Mouse (Mus musculus) forebrain, embryonic 13.5 days (tissue): ENCODE measurements around the gene Il10rb. TPM values are rescaled to one million over a fixed set of nuclear protein-coding genes. Genes with fewer than 3 reads are reported as not detected.
A peak's percentile ranks its signal among the peaks of the same experiment; 100 is the strongest.

Experiments
- ATAC-seq: fragments of 200-750 bp; cut with Nextera tagmentation; 2 replicates; pipeline ENCODE4 v1.8.0; 2017
- H3K27ac ChIP-seq: fragments of 300-500 bp; sonication (generic); 2 replicates; pipeline ENCODE4 v1.5.1; 2015; ENCODE audit warnings: inconsistent platforms, mild to moderate bottlenecking, moderate library complexity
- H3K27me3 ChIP-seq: fragments of 300-500 bp; sonication (generic); 2 replicates; pipeline ENCODE4 v1.6.1; 2015; ENCODE audit warnings: mild to moderate bottlenecking, inconsistent platforms
- H3K36me3 ChIP-seq: fragments of 300-500 bp; sonication (generic); 2 replicates; pipeline ENCODE4 v1.6.1; 2015; ENCODE audit warnings: mild to moderate bottlenecking, inconsistent platforms; ENCODE audit not compliant: poor library complexity, severe bottlenecking
- H3K4me1 ChIP-seq: fragments of 300-500 bp; sonication (generic); 2 replicates; pipeline ENCODE4 v1.6.1; 2015; ENCODE audit warnings: inconsistent platforms
- H3K4me2 ChIP-seq: fragments of 300-500 bp; sonication (generic); 2 replicates; pipeline ENCODE4 v1.6.1; 2015; ENCODE audit warnings: inconsistent platforms, mild to moderate bottlenecking, moderate library complexity
- H3K4me3 ChIP-seq: fragments of 300-500 bp; sonication (generic); 2 replicates; pipeline ENCODE4 v1.5.1; 2015; ENCODE audit warnings: mild to moderate bottlenecking, inconsistent platforms
- H3K9ac ChIP-seq: fragments of 300-500 bp; sonication (generic); 2 replicates; pipeline ENCODE4 v1.6.1; 2015; ENCODE audit warnings: mild to moderate bottlenecking, inconsistent platforms
- H3K9me3 ChIP-seq: fragments of 300-500 bp; sonication (generic); replicated peaks from 2 replicates; pipeline ENCODE4 v1.6.1; 2016; ENCODE audit warnings: inconsistent platforms
- WGBS: fragments of 180-500 bp; shearing (Covaris S2); methylation state at CpG from one replicate; pipeline ENCODE4 v1.1.7; 2015; 5-methylcytosine and 5-hydroxymethylcytosine counted together
- polyA plus RNA-seq: library from polyadenylated mRNA; unstranded; fragments of >200 nt; fragmentation: Nextera tagmentation; extraction: Ambion mirVana; gene quantifications from 2 replicates; pipeline ENCODE4 v1.2.1, GENCODE M21; 2015

The Il10rb gene
- polyA plus RNA-seq, 1 experiment from 2014 or later, result 5.9 TPM

DNA sequence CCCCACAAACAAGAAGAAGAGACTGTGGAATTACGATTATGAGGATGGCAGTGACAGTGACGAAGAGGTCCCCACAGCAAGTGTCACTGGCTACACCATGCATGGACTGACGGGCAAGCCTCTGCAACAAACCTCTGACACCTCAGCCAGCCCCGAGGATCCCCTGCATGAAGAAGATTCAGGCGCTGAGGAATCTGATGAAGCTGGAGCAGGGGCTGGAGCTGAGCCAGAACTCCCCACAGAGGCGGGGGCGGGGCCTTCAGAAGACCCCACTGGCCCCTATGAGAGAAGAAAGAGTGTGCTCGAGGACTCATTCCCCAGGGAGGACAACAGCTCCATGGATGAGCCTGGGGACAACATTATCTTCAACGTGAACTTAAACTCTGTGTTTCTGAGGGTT is 2.2 kb upstream of the Il10rb start:
- H3K36me3 ChIP-seq, result peaks cover 14% of the 10 kb centered on the region
- no peak overlapping the region for H3K27ac ChIP-seq
- no peak overlapping the region for H3K4me3 ChIP-seq
- 79% methylated on average over 9 of the region's 9 CpGs for WGBS
- ATAC-seq, result no peak
- H3K9ac ChIP-seq, result no peak overlapping the region
- H3K9me3 ChIP-seq, result no peaks in the 10 kb centered on the region
- no peaks in the 10 kb centered on the region for H3K27me3 ChIP-seq
- no peak overlapping the region for H3K4me2 ChIP-seq
- H3K4me1 ChIP-seq, result peaks cover 14% of the 10 kb centered on the region

DNA sequence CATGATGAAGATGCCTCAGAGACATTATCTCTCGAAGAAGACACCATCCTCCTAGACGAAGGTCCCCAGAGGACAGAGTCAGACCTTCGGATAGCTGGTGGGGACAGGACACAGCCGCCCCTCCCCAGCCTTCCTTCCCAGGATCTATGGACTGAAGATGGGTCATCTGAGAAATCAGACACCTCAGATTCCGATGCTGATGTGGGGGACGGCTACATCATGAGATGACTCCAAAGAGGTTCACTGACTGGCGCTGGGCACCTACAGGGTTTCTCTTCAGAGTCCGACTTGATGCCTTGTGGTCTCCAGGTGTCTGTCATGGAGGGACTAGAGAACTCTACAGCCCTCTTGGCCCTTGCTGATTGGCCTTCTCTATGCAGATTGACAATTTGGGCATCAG is 1.8 kb upstream of the Il10rb start:
- Histone ChIP-seq H3K9me3 (no peaks in the 10 kb centered on the region), H3K4me2 (no peak overlapping the region), H3K4me3 (no peak overlapping the region), H3K27ac (no peak overlapping the region), H3K9ac (no peak overlapping the region), H3K36me3 (peaks cover 14% of the 10 kb centered on the region), H3K4me1 (peaks cover 14% of the 10 kb centered on the region), H3K27me3 (no peaks in the 10 kb centered on the region)
- 92% methylated on average over 8 of the region's 8 CpGs for WGBS
- no peak for ATAC-seq

DNA sequence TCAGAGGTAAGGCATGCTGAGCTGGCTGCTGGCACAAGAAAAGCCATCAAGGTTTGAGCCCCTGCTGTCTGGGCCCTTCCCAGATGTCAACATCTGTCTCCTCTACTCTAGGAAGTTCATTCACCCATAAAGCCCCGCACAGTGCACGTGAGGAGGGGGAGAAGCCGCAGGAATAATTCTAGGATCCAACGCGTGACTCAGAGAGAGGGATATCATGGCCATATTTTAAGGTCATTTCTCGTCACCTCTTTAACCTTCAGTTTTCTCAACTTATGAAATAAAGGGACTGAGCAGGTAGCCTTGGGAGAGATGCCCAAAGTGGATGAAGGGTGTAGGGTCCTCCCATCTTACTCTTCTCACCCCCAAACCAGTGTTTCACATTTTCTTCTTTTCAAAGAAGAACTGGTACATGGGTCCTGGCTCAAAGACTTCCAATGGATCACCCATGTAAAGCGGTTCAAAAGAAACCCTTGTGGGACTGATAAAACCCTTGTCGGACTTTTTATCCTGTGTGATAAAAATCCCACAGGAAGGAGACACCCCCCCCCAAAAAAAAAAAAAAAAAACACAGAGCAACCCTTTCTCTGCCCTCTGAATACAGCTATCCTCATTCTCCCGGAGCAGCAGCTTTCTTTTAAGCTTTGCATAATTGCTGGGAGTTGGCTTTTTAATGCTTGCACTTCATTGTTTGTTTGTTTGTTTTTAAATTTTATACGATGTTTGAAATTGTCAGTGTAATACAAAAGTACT is 961 bp upstream of the Il10rb start:
- H3K4me3 ChIP-seq, result no peak overlapping the region
- H3K27me3 ChIP-seq, result no peaks in the 10 kb centered on the region
- no peak overlapping the region for H3K27ac ChIP-seq
- H3K36me3 ChIP-seq, result peaks cover 14% of the 10 kb centered on the region
- H3K9me3 ChIP-seq, result no peaks in the 10 kb centered on the region
- no peak overlapping the region for H3K4me2 ChIP-seq
- WGBS, result 69% methylated on average over 10 of the region's 10 CpGs
- no peak overlapping the region for H3K9ac ChIP-seq
- peaks cover 14% of the 10 kb centered on the region for H3K4me1 ChIP-seq
- no peak for ATAC-seq

DNA sequence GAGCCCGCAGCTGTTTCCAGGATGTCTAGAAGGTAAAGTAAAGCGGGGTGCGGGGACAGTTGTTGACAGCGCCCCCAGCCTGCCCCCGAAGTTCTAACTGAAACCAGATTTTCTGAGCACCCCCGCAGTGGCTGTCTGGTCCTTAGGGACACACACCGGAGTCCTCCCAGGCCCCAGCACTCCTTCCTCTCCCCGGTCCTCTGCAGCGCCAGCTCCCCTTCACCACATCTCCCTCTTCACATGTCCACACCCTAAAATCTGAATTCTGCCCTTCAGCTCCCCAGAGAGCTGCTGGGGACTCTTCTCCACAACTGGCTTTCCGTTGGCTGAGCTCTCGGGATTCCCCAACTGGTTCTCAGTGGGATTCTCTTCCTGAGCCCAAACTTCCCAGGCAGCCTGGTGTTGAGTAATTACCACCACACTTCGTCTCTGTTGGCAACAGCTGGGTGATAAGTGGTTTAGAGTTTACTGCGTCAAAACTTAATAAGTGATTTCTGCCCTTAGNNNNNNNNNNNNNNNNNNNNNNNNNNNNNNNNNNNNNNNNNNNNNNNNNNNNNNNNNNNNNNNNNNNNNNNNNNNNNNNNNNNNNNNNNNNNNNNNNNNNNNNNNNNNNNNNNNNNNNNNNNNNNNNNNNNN is 739 bp downstream of the Il10rb start:
- Histone ChIP-seq H3K4me3 (peak overlapping the region; percentile 58), H3K4me2 (peak overlapping the region; percentile 92), H3K9ac (peak overlapping the region; percentile 81), H3K27me3 (no peaks in the 10 kb centered on the region), H3K4me1 (peaks cover 14% of the 10 kb centered on the region), H3K9me3 (no peaks in the 10 kb centered on the region), H3K36me3 (peaks cover 14% of the 10 kb centered on the region), H3K27ac (no peak overlapping the region)
- ATAC-seq, result peak; percentile 41; the same call in 1 of the 2 replicates
- WGBS, result 2% methylated on average over 13 of the region's 13 CpGs

DNA sequence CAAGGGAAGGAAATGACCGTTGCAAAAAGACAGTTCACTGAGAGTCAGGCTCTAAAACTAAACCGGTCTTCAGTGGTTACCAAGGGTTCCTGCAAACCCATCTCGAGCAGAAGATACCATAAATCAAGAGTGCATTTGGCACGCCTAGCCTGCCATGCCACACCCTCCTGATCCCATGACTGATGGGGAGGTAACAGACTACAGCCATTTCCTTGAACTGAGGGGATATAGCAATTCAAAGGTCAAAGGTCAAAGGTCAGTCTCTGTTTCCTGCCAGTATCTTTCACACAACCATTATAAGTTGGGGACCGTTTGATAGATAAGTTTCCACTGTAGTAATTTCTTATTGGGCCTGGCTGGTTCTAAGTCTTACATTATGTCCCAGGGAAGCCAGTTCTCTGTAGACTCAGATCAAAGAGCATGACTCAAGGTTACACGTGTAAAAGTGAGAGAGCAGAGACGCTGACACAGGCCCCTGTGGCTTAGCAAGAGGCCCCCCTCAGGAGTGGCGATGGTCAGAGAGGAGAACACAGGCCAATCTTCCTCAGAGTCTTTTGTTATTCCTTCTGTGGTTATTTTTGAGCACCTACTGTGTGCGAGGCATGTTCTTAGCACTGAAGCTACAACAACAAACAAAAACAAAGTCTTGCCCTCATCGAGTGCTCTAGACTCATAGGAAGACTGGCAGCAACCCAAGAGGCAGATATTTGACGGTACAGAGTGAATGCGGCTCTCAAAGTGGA is 7.3 kb downstream of the Il10rb start:
- no peak overlapping the region for H3K4me2 ChIP-seq
- H3K9ac ChIP-seq, result no peak overlapping the region
- H3K36me3 ChIP-seq, result no peaks in the 10 kb centered on the region
- no peaks in the 10 kb centered on the region for H3K27me3 ChIP-seq
- no peaks in the 10 kb centered on the region for H3K4me1 ChIP-seq
- no peak overlapping the region for H3K27ac ChIP-seq
- WGBS, result 84% methylated on average over 12 of the region's 12 CpGs
- H3K4me3 ChIP-seq, result no peak overlapping the region
- no peak for ATAC-seq
- H3K9me3 ChIP-seq, result no peaks in the 10 kb centered on the region

DNA sequence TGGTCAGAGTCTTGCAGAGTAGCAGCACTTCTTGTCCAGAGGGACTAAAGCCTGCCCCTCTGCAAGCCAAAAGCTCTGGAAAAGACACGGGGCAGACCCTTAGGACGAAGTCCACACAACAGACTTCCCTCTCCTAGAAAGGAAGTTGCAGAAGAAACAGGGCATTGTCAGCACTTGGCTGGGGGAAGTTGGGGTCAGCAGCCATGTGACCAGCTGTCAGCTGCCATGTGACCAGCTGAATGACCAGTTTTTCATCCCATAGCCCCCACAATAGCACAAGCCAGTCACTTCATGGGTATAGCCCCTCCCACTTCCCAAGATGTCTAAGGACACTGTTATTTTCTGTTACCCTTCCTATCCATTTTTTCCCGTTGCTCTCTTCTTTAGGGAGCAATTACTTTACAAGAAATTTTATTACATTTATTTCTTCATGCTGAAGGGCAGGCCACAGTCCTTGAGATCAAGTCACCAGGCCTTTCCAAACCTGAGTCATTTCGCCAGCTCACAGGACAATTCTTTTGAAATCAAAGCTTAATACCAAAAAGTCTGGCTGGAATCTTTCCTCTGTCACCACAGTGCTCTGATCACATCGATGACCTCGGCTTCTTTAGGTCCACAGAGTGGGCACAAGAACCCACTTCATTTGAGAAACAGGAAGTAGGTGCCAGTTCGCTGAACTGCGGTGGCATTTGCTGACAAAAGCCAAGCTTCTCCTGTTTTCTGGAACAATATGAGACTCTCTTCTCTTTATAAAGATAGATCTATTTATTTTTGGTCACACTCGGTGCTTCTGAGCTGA is 9.6 kb downstream of the Il10rb start:
- no peak overlapping the region for H3K27ac ChIP-seq
- WGBS, result 87% methylated on average over 9 of the region's 9 CpGs
- no peak for ATAC-seq
- no peaks in the 10 kb centered on the region for H3K27me3 ChIP-seq
- no peaks in the 10 kb centered on the region for H3K36me3 ChIP-seq
- no peaks in the 10 kb centered on the region for H3K9me3 ChIP-seq
- no peak overlapping the region for H3K4me2 ChIP-seq
- no peak overlapping the region for H3K9ac ChIP-seq
- H3K4me1 ChIP-seq, result no peaks in the 10 kb centered on the region
- no peak overlapping the region for H3K4me3 ChIP-seq

DNA sequence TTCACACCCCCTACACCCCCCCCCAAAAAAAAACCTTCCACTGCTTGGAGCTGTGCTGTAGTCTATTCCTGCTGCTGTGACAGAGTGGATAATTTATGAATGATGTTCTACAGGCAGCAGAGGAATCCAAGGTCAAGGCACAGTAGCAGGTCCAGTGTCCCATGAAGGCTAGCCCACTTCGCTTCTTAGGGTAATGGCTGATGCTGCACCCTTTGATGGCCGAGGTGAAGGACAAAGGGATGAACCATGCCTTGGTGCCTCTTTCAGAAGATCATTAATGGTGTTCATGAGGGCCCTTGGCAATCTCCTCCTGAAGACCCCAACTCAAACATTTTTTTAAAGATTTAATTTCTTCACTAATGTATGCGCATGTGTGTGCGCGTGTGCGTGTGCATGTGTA is 10.4 kb downstream of the Il10rb start:
- H3K9ac ChIP-seq, result no peak overlapping the region
- no peaks in the 10 kb centered on the region for H3K4me1 ChIP-seq
- H3K9me3 ChIP-seq, result no peaks in the 10 kb centered on the region
- WGBS, result 97% methylated on average over 6 of the region's 6 CpGs
- H3K27ac ChIP-seq, result no peak overlapping the region
- no peak overlapping the region for H3K4me3 ChIP-seq
- no peaks in the 10 kb centered on the region for H3K27me3 ChIP-seq
- ATAC-seq, result no peak
- H3K36me3 ChIP-seq, result no peaks in the 10 kb centered on the region
- no peak overlapping the region for H3K4me2 ChIP-seq

DNA sequence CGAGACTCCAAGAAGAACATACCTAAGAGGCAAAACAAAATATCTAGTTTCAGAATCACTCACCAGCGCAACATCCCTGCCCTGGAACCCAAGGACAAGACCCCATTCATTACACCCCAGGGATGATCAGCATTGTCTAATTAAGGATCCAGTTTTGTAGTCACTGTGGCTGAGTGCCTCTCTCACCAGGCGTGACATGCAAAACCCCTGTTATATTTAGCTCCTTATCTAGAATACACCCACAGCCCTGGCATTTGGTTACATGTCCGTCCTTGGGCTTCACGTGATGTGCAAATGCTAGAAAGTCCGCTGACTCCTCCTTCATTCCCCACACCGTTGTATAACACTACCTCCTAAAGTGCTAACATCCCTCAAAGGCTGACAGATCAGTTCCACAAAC is 11.0 kb downstream of the Il10rb start:
- Histone ChIP-seq H3K27ac (no peak overlapping the region), H3K27me3 (no peaks in the 10 kb centered on the region), H3K4me2 (no peak overlapping the region), H3K4me3 (no peak overlapping the region), H3K9ac (no peak overlapping the region), H3K9me3 (no peaks in the 10 kb centered on the region), H3K36me3 (no peaks in the 10 kb centered on the region), H3K4me1 (no peaks in the 10 kb centered on the region)
- no peak for ATAC-seq
- WGBS, result 86% methylated on average over 7 of the region's 7 CpGs

DNA sequence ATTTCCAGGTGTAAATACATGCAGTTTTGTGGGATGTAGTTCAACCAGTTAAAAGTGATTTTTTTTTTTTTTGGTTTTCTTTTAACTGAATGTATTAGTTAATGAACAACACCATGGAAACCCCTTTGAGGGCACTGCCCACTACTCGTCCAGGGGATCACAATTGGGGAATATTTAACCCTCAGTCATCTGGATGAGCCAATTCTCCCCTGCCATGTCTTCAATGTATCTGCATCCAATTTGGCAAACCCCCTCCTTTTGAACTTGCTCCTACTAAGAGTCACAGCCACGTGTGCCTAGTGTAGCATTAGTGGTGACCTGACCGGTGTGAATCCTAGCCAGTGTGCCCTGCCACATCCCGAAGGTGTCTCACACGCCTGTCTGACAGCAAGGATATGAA is 12.6 kb downstream of the Il10rb start:
- H3K27ac ChIP-seq, result no peak overlapping the region
- no peaks in the 10 kb centered on the region for H3K4me1 ChIP-seq
- H3K9me3 ChIP-seq, result no peaks in the 10 kb centered on the region
- no peak overlapping the region for H3K4me3 ChIP-seq
- peaks cover 3% of the 10 kb centered on the region; the same call in 1 of the 2 replicates for H3K36me3 ChIP-seq
- H3K27me3 ChIP-seq, result no peaks in the 10 kb centered on the region
- H3K9ac ChIP-seq, result no peak overlapping the region
- no peak overlapping the region for H3K4me2 ChIP-seq
- ATAC-seq, result no peak
- 71% methylated on average over 5 of the region's 5 CpGs for WGBS

DNA sequence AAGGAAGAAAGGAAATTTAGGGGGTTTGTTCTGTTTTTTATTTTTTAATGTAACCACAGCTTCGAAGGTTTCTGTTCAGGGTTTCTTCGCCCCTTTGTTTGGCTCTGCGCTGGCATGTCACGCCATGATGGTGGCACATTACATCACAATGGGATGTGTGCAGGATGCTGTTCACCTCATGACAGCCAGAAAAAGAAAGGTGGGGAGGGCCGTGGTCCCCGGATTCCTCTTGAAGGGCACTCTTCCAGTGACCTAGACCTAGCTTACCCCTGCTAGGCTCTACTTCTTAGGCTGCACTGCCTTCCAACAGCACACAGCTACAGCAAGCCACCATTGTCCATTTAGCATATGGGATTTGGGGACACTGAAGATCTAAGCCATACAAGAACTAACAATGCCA is 19.9 kb downstream of the Il10rb start:
- WGBS, result 88% methylated on average over 6 of the region's 6 CpGs

DNA sequence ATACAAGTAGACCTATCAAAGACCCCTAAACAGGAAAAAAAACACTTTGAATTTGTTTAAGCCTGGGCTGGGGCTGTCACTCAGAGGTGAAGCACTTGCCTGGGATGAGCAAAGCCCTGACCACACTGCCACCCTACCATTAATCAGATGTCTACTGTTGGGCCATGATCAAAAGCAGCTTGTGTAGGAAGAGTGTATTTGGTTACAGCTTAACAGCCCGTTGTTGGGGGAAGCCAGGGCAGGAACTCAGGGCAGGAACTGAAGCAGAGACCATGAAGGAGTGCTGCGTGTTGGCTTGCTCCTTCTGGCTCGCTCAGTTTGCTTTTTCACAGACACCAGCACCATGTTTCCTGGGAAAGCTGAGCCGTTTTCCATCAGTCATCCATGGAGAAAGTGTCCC is 20.6 kb downstream of the Il10rb start:
- Histone ChIP-seq H3K27ac (no peak overlapping the region), H3K9me3 (no peaks in the 10 kb centered on the region), H3K9ac (no peak overlapping the region), H3K4me1 (no peaks in the 10 kb centered on the region), H3K4me3 (no peak overlapping the region), H3K36me3 (peaks cover 3% of the 10 kb centered on the region; the same call in 1 of the 2 replicates), H3K27me3 (no peaks in the 10 kb centered on the region), H3K4me2 (no peak overlapping the region)
- WGBS, result 89% methylated on average over 4 of the region's 4 CpGs
- ATAC-seq, result no peak

More for the DNA sequence above, 19.9 kb downstream of the Il10rb start:
- Histone ChIP-seq H3K4me1 (no peaks in the 10 kb centered on the region), H3K36me3 (peaks cover 3% of the 10 kb centered on the region; the same call in 1 of the 2 replicates), H3K27me3 (no peaks in the 10 kb centered on the region), H3K4me3 (no peak overlapping the region), H3K9ac (no peak overlapping the region), H3K27ac (no peak overlapping the region), H3K4me2 (no peak overlapping the region), H3K9me3 (no peaks in the 10 kb centered on the region)
- ATAC-seq, result no peak

DNA sequence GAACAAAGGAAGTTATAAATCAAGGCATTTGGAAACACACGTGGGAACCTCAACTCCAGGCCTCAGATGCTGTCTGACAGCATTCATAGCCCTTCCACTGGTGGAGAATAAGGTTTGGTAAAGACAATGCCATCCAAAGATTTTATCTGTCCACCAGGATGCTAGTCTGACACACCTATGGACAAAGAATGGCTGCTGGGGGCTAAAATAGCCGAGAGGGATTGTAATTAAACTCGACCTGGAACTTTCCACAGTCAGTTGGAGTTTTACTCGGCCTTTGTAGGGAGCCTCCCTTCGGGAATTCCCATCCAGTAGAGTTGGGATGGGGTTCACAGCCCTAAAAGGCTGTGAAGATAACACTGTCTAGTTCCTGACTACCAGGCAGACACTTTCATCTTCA is 21.5 kb downstream of the Il10rb start:
- no peak overlapping the region for H3K4me3 ChIP-seq
- H3K4me1 ChIP-seq, result no peaks in the 10 kb centered on the region
- H3K4me2 ChIP-seq, result no peak overlapping the region
- WGBS, result 78% methylated on average over 5 of the region's 5 CpGs
- no peaks in the 10 kb centered on the region for H3K27me3 ChIP-seq
- H3K9me3 ChIP-seq, result no peaks in the 10 kb centered on the region
- no peak overlapping the region for H3K27ac ChIP-seq
- no peak overlapping the region for H3K9ac ChIP-seq
- no peaks in the 10 kb centered on the region for H3K36me3 ChIP-seq
- no peak for ATAC-seq
